Mouse (Mus musculus): ENCODE results near the gene Tuft1. TPM values are rescaled to one million over a fixed set of nuclear protein-coding genes. Genes with fewer than 3 reads are reported as not detected.
A peak's percentile ranks its signal among the peaks of the same experiment; 100 is the strongest.

Tuft1 gene
- total and polyA plus RNA-seq, 3 experiments = 4.0 to 7.4 (median 7.2) TPM

DNA sequence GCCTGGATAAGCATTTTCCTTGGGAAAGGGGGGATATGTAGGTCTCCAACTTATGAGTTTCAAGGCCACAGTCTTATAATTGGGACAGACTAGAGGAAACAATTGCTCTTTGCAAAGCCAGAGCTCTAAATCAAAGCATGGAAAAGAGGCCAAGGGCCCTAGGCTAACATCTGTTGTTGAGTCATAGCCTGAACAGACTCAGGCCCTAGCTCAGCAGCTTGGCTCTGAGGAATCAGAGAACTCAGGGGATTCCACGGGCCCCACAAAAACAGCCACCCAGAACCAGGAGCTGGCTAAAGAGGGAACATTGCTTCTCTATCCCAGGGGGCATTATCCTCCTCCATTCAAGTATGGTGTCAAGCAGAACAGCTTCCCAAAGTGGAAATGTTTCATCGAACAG is 48.1 kb downstream of the Tuft1 start:
- H3K27me3 ChIP-seq (replicated peaks) = no peaks in the 10 kb centered on the region
- H3K4me1 ChIP-seq (ENCODE audit: control insufficient read depth in 1 of 2, insufficient read depth in 2 of 2) = peaks cover 26 to 60% of the 10 kb centered on the region in 2 experiments
- H3K27ac ChIP-seq (ENCODE audit: insufficient read depth, low read depth) = no peak overlapping the region
- dilution Hi-C loops (cut with MboI; ENCODE audit: extremely low pct_ligation_motif_present, extremely low pct_unique_long_range_greater_than_20kb, low sequenced_read_pairs) = no loop called here
- H3K36me3 ChIP-seq (replicated peaks in 1 of 2; ENCODE audit: control insufficient read depth in 1 of 2, insufficient read depth in 1 of 2, low read length in 1 of 2) = peaks cover 0 to 8% of the 10 kb centered on the region in 2 experiments
- in situ Hi-C loops (cut with MboI; ENCODE audit: low pct_ligation_motif_present, low pct_unique_long_range_greater_than_20kb, low sequenced_read_pairs) = loop anchor here (25.0 kb wide), 1 partner anchor 148 kb away; no protein-coding TSS in a partner anchor
- no peak for DNase-seq (ENCODE audit: extremely low read depth)
- no peak overlapping the region for H3K4me2 ChIP-seq (ENCODE audit: insufficient read depth, low read depth, poor library complexity, severe bottlenecking)
- no peak overlapping the region for H3K4me3 ChIP-seq (replicated peaks in 1 of 3; ENCODE audit: low read depth in 2 of 3, low read length in 2 of 3, poor library complexity in 1 of 3)
- H3K79me2 ChIP-seq (replicated peaks; ENCODE audit: control insufficient read depth, extremely low read depth, insufficient read depth, poor library complexity, severe bottlenecking) = no peaks in the 10 kb centered on the region
- no peak overlapping the region for H3K9ac ChIP-seq (ENCODE audit: insufficient read depth, low read depth)
- H3K9me3 ChIP-seq (replicated peaks; ENCODE audit: low read length) = no peaks in the 10 kb centered on the region
- TF ChIP-seq USF2 (conservative IDR thresholded peaks at IDR 0.05; ENCODE audit: low read depth, low read length) (no peak), ETS1 (conservative IDR thresholded peaks at IDR 0.05; ENCODE audit: low read depth, low read length) (peak; percentile 44), ELF1 (IDR thresholded peaks at IDR 0.05; ENCODE audit: low read depth, low read length) (no peak), USF1 (IDR thresholded peaks at IDR 0.05; ENCODE audit: low read depth, low read length) (no peak), JUND (conservative IDR thresholded peaks at IDR 0.05; ENCODE audit: low read depth, low read length) (0 out of 2 replicates have a peak, but pooled peaks have one; percentile 41), MAZ (IDR thresholded peaks at IDR 0.05; ENCODE audit: low read depth, low read length) (no peak), MEF2A (IDR thresholded peaks at IDR 0.05; ENCODE audit: borderline replicate concordance, low read depth, low read length) (no peak)

GRCm38 (mm10) chr3:94609621-94610020 is 49.1 kb downstream of the Tuft1 start:
- Histone ChIP-seq H3K27ac (ENCODE audit: insufficient read depth, low read depth) (no peak overlapping the region), H3K36me3 (replicated peaks in 1 of 2; ENCODE audit: control insufficient read depth in 1 of 2, insufficient read depth in 1 of 2, low read length in 1 of 2) (peaks cover 0 to under 1% of the 10 kb centered on the region in 2 experiments), H3K9me3 (replicated peaks; ENCODE audit: low read length) (no peaks in the 10 kb centered on the region), H3K4me3 (replicated peaks in 1 of 3; ENCODE audit: low read depth in 2 of 3, low read length in 2 of 3, poor library complexity in 1 of 3) (no peak overlapping the region), H3K4me2 (ENCODE audit: insufficient read depth, low read depth, poor library complexity, severe bottlenecking) (no peak overlapping the region), H3K27me3 (replicated peaks) (no peaks in the 10 kb centered on the region), H3K79me2 (replicated peaks; ENCODE audit: control insufficient read depth, extremely low read depth, insufficient read depth, poor library complexity, severe bottlenecking) (no peaks in the 10 kb centered on the region), H3K9ac (ENCODE audit: insufficient read depth, low read depth) (no peak overlapping the region), H3K4me1 (ENCODE audit: control insufficient read depth in 1 of 2, insufficient read depth in 2 of 2) (peaks cover 24 to 50% of the 10 kb centered on the region in 2 experiments)
- no peak for TF ChIP-seq BHLHE40 (IDR thresholded peaks at IDR 0.05; ENCODE audit: low read depth, low read length)
- no peak for TF ChIP-seq USF1 (IDR thresholded peaks at IDR 0.05; ENCODE audit: low read depth, low read length)
- no peak for TF ChIP-seq USF2 (conservative IDR thresholded peaks at IDR 0.05; ENCODE audit: low read depth, low read length)
- TF ChIP-seq JUN (IDR thresholded peaks at IDR 0.05; ENCODE audit: insufficient read depth, low read depth, low read length) = no peak
- no peak for TF ChIP-seq CHD2 (IDR thresholded peaks at IDR 0.05; ENCODE audit: low read length)
- TF ChIP-seq MAX (IDR thresholded peaks at IDR 0.05; ENCODE audit: low read length) = no peak
- no peak for TF ChIP-seq NELFE (IDR thresholded peaks at IDR 0.05; ENCODE audit: low read depth, low read length)
- no peak for TF ChIP-seq MEF2A (IDR thresholded peaks at IDR 0.05; ENCODE audit: borderline replicate concordance, low read depth, low read length)
- TF ChIP-seq TBP (conservative IDR thresholded peaks at IDR 0.05; ENCODE audit: low read depth, low read length) = no peak
- no peak for TF ChIP-seq UBTF (IDR thresholded peaks at IDR 0.05; ENCODE audit: low read depth, low read length)
- TF ChIP-seq MAFK (IDR thresholded peaks at IDR 0.05; ENCODE audit: insufficient replicate concordance, low read length) = no peak
- no peak for TF ChIP-seq MXI1 (IDR thresholded peaks at IDR 0.05; ENCODE audit: low read depth, low read length)
- TF ChIP-seq SMC3 (IDR thresholded peaks at IDR 0.05; ENCODE audit: low read depth, low read length) = no peak
- no peak for TF ChIP-seq RCOR1 (conservative IDR thresholded peaks at IDR 0.05; ENCODE audit: low read depth, low read length)
- TF ChIP-seq ETS1 (conservative IDR thresholded peaks at IDR 0.05; ENCODE audit: low read depth, low read length) = no peak
- no peak for TF ChIP-seq SIN3A (IDR thresholded peaks at IDR 0.05; ENCODE audit: low read length)
- dilution Hi-C loops (cut with MboI; ENCODE audit: extremely low pct_ligation_motif_present, extremely low pct_unique_long_range_greater_than_20kb, low sequenced_read_pairs) (no loop called here), in situ Hi-C loops (cut with MboI; ENCODE audit: low pct_ligation_motif_present, low pct_unique_long_range_greater_than_20kb, low sequenced_read_pairs) (loop anchor here (25.0 kb wide), 1 partner anchor 147 kb away; no protein-coding TSS in a partner anchor)
- DNase-seq (ENCODE audit: extremely low read depth) = no peak
